Mouse (Mus musculus): ENCODE data around the gene Nutm1. TPM values are rescaled to one million over a fixed set of nuclear protein-coding genes. Genes with fewer than 3 reads are reported as not detected.
A peak's percentile ranks its signal among the peaks of the same experiment; 100 is the strongest.

The Nutm1 gene
- polyA plus RNA-seq, 1 experiment from 2014 or later, result not detected

GRCm38 (mm10) chr2:112238006-112238405, 21.1 kb downstream of the Nutm1 start:
- peaks cover 5% of the 10 kb centered on the region; the same call in 1 of the 2 replicates for H3K36me3 ChIP-seq
- ATAC-seq (ENCODE audit: insufficient number of reproducible peaks, low FRiP score), result no peak

DNA sequence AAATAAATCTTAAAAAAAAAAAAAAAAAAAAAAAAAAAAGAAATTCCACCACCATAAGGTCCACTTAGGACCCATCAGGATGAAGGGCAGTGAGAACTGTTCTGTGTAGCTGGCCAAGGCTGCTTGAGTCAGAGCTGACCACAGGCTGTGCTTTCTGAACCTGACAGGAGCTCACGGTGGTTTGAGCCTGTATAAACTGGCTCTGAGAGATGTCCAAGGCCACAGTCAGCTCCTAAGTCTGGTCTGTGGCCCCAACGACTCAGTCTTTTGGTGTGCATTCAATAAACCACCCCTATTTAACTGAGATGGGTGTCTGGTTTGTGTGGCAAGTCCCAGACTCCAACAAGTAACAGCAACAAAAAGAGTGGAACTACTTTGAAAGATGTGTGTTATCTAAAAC, 22.5 kb downstream of the Nutm1 start:
- Histone ChIP-seq H3K36me3 (no peaks in the 10 kb centered on the region), H3K9ac (no peak overlapping the region), H3K27ac (ENCODE audit: poor library complexity, severe bottlenecking) (no peak overlapping the region), H3K9me3 (replicated peaks) (no peaks in the 10 kb centered on the region), H3K4me3 (no peak overlapping the region), H3K4me2 (no peak overlapping the region), H3K27me3 (replicated peaks) (no peaks in the 10 kb centered on the region), H3K4me1 (replicated peaks) (peaks cover 14% of the 10 kb centered on the region)
- no peak for ATAC-seq (ENCODE audit: insufficient number of reproducible peaks, low FRiP score)
- WGBS, result 78% methylated on average over 2 of the region's 2 CpGs

More at GRCm38 (mm10) chr2:112238006-112238405, 21.1 kb downstream of the Nutm1 start:
- H3K4me3 ChIP-seq, result no peak overlapping the region
- peak overlapping the region; percentile 83; the same call in 1 of the 2 replicates for H3K4me2 ChIP-seq
- no peaks in the 10 kb centered on the region for H3K9me3 ChIP-seq (replicated peaks)
- peaks cover 14% of the 10 kb centered on the region for H3K4me1 ChIP-seq (replicated peaks)
- H3K27me3 ChIP-seq (replicated peaks), result no peaks in the 10 kb centered on the region
- WGBS, result 4% methylated on average over 4 of the region's 4 CpGs
- H3K9ac ChIP-seq, result no peak overlapping the region
- H3K27ac ChIP-seq (ENCODE audit: poor library complexity, severe bottlenecking), result no peak overlapping the region

DNA sequence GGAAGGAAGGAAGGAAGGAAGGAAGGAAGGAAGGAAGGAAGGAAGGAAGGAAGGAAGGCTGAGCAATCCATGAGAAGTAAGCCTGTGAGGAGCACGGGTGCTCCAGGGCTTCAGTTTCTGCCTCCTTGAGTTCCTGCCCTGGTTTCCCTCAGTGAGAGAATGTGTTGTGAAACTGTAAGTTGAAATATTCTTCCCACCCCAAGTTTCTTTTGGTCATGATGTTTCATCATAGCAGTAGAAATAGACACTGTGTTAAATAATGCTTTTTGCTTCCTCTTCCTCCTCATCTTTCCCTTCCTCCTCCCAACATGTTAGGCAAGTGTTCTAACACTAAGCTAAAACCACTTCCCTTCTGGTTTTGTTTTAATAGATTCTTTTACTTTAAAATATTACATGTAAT, 26.5 kb downstream of the Nutm1 start:
- Histone ChIP-seq H3K27me3 (replicated peaks) (no peaks in the 10 kb centered on the region), H3K9ac (no peak overlapping the region), H3K27ac (ENCODE audit: poor library complexity, severe bottlenecking) (no peak overlapping the region), H3K9me3 (replicated peaks) (no peaks in the 10 kb centered on the region), H3K4me2 (no peak overlapping the region), H3K36me3 (no peaks in the 10 kb centered on the region), H3K4me1 (replicated peaks) (no peaks in the 10 kb centered on the region), H3K4me3 (no peak overlapping the region)
- WGBS, result 81% methylated on average over 1 of the region's 1 CpGs
- no peak for ATAC-seq (ENCODE audit: insufficient number of reproducible peaks, low FRiP score)

GRCm38 (mm10) chr2:112224356-112224755, 34.7 kb downstream of the Nutm1 start:
- H3K27ac ChIP-seq (ENCODE audit: poor library complexity, severe bottlenecking), result no peak overlapping the region
- no peak overlapping the region for H3K4me2 ChIP-seq
- H3K36me3 ChIP-seq, result no peaks in the 10 kb centered on the region
- no peaks in the 10 kb centered on the region for H3K4me1 ChIP-seq (replicated peaks)
- H3K27me3 ChIP-seq (replicated peaks), result no peaks in the 10 kb centered on the region
- no peak overlapping the region for H3K4me3 ChIP-seq
- 51% methylated on average over 4 of the region's 4 CpGs for WGBS
- H3K9ac ChIP-seq, result no peak overlapping the region
- no peaks in the 10 kb centered on the region for H3K9me3 ChIP-seq (replicated peaks)
- ATAC-seq (ENCODE audit: insufficient number of reproducible peaks, low FRiP score), result no peak

DNA sequence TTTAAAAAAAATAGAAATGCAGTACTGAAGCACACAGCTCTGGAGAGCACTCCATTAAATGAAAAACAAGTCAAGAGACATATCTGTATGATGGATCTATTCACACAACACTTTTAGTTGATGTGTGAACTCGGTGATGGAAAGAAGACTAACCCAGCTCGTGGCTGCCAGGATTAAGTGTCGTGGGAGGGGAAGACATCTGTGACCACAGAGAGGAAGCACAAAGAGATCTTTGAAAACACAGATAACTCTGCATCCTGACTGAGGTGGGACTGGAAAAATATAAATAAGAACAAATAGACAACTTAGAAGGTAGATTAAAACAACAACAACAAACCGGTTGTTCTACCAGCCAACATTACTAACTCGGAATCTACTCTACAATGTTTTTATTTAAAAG, 36.5 kb downstream of the Nutm1 start:
- ATAC-seq (ENCODE audit: insufficient number of reproducible peaks, low FRiP score), result no peak
- WGBS, result 48% methylated on average over 5 of the region's 5 CpGs

DNA sequence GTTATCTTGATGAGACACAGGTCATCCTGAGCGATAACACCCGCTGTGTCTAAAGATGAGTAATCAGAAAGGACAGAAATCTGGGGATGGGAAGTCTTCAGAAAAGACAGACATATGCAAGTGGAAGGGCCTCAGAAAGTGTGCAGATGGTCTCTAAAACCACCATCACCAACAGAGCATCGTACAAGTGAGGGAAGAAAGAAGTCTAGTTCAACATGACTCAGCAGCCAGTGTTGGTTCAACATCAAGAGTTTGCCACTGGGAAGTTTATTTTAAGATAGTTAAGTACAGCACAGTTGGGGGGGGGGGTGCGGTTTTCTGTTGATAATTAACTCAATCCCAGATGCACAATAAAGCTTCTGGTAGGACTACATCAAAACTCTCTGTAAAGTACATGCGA, 38.2 kb downstream of the Nutm1 start:
- Histone ChIP-seq H3K27me3 (replicated peaks) (no peaks in the 10 kb centered on the region), H3K9me3 (replicated peaks) (no peaks in the 10 kb centered on the region), H3K4me2 (no peak overlapping the region), H3K4me1 (replicated peaks) (no peaks in the 10 kb centered on the region), H3K4me3 (no peak overlapping the region), H3K27ac (ENCODE audit: poor library complexity, severe bottlenecking) (no peak overlapping the region), H3K9ac (no peak overlapping the region), H3K36me3 (no peaks in the 10 kb centered on the region)
- ATAC-seq (ENCODE audit: insufficient number of reproducible peaks, low FRiP score), result no peak
- 74% methylated on average over 5 of the region's 5 CpGs for WGBS

More for the DNA sequence above, 36.5 kb downstream of the Nutm1 start:
- no peaks in the 10 kb centered on the region for H3K4me1 ChIP-seq (replicated peaks)
- H3K9ac ChIP-seq, result no peak overlapping the region
- no peaks in the 10 kb centered on the region for H3K27me3 ChIP-seq (replicated peaks)
- no peak overlapping the region for H3K4me2 ChIP-seq
- H3K9me3 ChIP-seq (replicated peaks), result no peaks in the 10 kb centered on the region
- no peak overlapping the region for H3K27ac ChIP-seq (ENCODE audit: poor library complexity, severe bottlenecking)
- no peaks in the 10 kb centered on the region for H3K36me3 ChIP-seq
- H3K4me3 ChIP-seq, result no peak overlapping the region

DNA sequence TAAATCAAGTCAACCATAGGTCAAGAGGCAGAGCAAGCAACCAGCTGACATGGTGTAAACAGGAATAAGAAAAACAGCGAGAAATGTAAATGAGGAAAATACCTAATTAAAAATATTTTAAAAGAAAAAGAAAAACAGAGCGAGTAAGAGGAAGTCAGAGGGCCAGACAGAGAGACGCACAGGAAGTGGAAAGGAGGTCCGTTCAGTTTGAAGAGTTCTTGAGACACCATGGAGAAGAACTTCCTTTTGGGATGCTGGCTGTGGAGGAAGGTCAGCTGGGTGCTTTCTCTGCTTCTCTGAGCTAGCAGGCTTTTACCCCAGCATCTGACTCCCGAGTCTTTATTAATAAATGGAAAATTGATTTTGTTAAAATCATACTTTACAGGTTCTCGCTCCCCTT, 41.5 kb downstream of the Nutm1 start:
- Histone ChIP-seq H3K36me3 (no peaks in the 10 kb centered on the region), H3K27ac (ENCODE audit: poor library complexity, severe bottlenecking) (no peak overlapping the region), H3K4me3 (no peak overlapping the region), H3K27me3 (replicated peaks) (no peaks in the 10 kb centered on the region), H3K4me1 (replicated peaks) (no peaks in the 10 kb centered on the region), H3K9ac (no peak overlapping the region), H3K9me3 (replicated peaks) (no peaks in the 10 kb centered on the region), H3K4me2 (no peak overlapping the region)
- ATAC-seq (ENCODE audit: insufficient number of reproducible peaks, low FRiP score), result no peak
- WGBS, result 68% methylated on average over 6 of the region's 6 CpGs

DNA sequence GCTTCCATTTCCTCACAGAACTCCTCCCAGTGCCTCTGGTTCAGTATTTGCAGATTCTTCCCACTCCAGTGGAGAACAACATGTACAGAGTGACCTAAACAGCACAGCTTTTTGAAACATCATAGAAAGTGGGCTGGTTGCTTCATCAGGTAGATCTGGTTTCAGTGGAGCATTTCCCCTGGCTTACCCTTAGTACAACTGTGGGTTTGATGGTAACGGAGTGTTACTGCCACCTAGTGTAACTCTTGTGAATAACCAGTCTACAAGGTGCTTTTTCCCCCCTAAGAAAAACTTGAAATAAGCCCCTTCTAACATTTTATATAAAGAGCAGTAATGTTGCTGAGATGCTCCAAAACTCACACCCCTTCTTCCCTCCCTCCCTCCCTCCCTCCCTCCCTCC, 43.1 kb downstream of the Nutm1 start:
- H3K4me2 ChIP-seq, result no peak overlapping the region
- H3K27me3 ChIP-seq (replicated peaks), result no peaks in the 10 kb centered on the region
- H3K4me1 ChIP-seq (replicated peaks), result no peaks in the 10 kb centered on the region
- ATAC-seq (ENCODE audit: insufficient number of reproducible peaks, low FRiP score), result no peak
- H3K9me3 ChIP-seq (replicated peaks), result no peaks in the 10 kb centered on the region
- H3K4me3 ChIP-seq, result no peak overlapping the region
- WGBS, result 8% methylated on average over 1 of the region's 1 CpGs
- no peak overlapping the region for H3K9ac ChIP-seq
- H3K27ac ChIP-seq (ENCODE audit: poor library complexity, severe bottlenecking), result no peak overlapping the region
- H3K36me3 ChIP-seq, result no peaks in the 10 kb centered on the region

- no peak overlapping the region for H3K9ac ChIP-seq
- no peaks in the 10 kb centered on the region for H3K9me3 ChIP-seq (replicated peaks)
- H3K4me2 ChIP-seq, result no peak overlapping the region
- H3K36me3 ChIP-seq, result no peaks in the 10 kb centered on the region
- H3K4me3 ChIP-seq, result no peak overlapping the region
- no peak overlapping the region for H3K27ac ChIP-seq (ENCODE audit: poor library complexity, severe bottlenecking)
- H3K4me1 ChIP-seq (replicated peaks), result no peaks in the 10 kb centered on the region
- WGBS, result 77% methylated on average over 2 of the region's 2 CpGs
- ATAC-seq (ENCODE audit: insufficient number of reproducible peaks, low FRiP score), result no peak
- no peaks in the 10 kb centered on the region for H3K27me3 ChIP-seq (replicated peaks)
Measured at GRCm38 (mm10) chr2:112210699-112211098, 48.4 kb downstream of the Nutm1 start.

DNA sequence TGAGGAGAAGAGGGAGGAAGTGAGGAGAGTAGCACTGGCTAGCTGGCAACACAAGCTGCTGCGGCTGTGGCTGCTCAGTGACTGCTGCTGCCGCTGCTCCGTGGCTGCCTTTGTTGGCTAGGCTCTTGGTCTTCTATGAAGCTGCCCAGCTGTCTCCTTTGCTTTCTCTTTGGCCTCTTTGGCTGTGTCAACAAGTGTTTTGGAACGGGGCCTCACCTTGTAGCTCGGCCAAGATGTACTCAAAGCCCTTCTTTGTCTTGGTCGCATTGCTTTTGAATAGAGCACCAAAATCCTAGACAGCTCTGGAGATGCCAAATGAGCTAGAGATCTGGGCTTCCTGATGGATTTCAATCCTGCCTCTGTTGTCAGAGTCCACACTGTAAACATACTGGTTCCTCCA, 48.9 kb downstream of the Nutm1 start:
- 71% methylated on average over 6 of the region's 6 CpGs for WGBS
- H3K36me3 ChIP-seq, result no peaks in the 10 kb centered on the region
- no peak overlapping the region for H3K4me3 ChIP-seq
- H3K9ac ChIP-seq, result no peak overlapping the region
- H3K4me2 ChIP-seq, result no peak overlapping the region
- H3K4me1 ChIP-seq (replicated peaks), result no peaks in the 10 kb centered on the region
- no peak for ATAC-seq (ENCODE audit: insufficient number of reproducible peaks, low FRiP score)
- no peaks in the 10 kb centered on the region for H3K27me3 ChIP-seq (replicated peaks)
- no peak overlapping the region for H3K27ac ChIP-seq (ENCODE audit: poor library complexity, severe bottlenecking)
- H3K9me3 ChIP-seq (replicated peaks), result no peaks in the 10 kb centered on the region

DNA sequence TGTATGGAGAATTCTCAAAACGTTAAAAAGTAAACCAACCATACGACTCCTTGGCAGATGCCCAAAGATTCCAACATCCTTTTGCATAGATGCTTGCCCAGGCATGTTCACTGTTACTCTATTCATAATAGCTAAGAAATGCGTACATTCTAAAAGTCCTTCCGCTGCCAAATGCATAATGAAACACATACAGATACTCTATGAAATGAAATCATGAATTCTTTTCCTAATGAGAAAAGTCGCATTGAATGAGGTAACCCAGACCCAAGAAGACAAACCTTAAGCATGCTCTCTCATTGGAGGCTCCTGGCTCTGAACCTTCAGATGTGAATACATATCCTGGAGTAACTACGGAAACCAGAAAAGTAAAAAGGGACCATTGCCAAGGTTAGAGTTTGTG, 56.0 kb downstream of the Nutm1 start:
- no peak overlapping the region for H3K4me2 ChIP-seq
- no peak for ATAC-seq (ENCODE audit: insufficient number of reproducible peaks, low FRiP score)
- H3K9ac ChIP-seq, result no peak overlapping the region

More for the DNA sequence above, 56.0 kb downstream of the Nutm1 start:
- Histone ChIP-seq H3K4me3 (no peak overlapping the region), H3K27me3 (replicated peaks) (no peaks in the 10 kb centered on the region), H3K4me1 (replicated peaks) (no peaks in the 10 kb centered on the region), H3K36me3 (no peaks in the 10 kb centered on the region), H3K9me3 (replicated peaks) (no peaks in the 10 kb centered on the region), H3K27ac (ENCODE audit: poor library complexity, severe bottlenecking) (no peak overlapping the region)
- 67% methylated on average over 6 of the region's 6 CpGs for WGBS

All from heart, embryonic 12.5 days (tissue).